Mouse (Mus musculus): ENCODE measurements around the gene Lrrc14b.

The Lrrc14b gene

DNA sequence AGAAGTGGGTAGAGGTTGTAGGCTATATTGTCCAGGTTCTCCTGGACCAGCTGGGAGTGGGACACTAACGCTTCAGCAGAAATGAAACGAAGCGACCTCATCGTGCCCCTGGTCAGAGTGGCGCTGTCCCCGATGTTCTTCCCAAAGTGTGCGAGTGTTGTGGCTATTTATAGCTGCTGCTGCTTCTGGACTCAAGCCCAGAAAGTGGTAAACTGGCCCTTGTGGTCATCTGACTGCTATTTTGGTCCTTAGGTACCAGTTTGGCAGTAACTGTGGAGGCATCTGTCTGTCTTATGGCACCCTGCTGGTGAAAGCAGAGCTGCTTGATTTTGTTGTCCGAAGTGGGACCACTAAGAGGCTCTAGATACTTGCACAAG lies at the start of gene Lrrc14b:
Lrrc14b (minus strand) TSS at position 147 of the 377 bp plus-strand sequence.
- peak; percentile 28 for DNase-seq

DNA sequence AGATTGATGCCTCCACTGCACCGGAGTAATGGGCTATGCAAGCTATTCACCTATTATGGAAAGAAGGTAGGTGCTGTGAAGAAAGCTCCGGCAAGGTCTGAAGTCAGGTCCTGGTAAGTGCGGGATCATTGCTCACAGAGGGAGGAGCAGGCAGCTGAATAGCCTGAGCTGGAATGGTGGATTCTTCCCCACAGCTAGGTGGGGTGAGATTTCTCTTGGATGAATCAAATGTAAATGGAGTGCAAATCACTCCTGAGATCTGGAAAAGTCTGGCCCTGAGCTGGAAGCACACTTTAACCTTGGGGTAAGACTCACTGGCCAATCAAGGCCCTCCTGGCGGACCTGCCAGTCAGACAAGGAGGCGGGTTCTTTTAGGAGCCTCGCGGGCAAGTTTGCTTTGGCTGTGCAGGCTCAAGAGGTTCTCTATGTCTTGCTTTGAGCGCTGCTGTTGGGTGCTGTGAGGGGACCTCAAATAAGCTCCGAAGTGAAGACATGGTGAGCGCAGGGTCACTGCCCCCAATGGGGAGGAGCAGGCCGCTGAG lies 35.6 kb upstream of the Lrrc14b start, which contains the start of gene Ftl1-ps1:
Ftl1-ps1 (plus strand) TSS at position 397 of the 542 bp plus-strand sequence.
- DNase-seq = peak; percentile 32

DNA sequence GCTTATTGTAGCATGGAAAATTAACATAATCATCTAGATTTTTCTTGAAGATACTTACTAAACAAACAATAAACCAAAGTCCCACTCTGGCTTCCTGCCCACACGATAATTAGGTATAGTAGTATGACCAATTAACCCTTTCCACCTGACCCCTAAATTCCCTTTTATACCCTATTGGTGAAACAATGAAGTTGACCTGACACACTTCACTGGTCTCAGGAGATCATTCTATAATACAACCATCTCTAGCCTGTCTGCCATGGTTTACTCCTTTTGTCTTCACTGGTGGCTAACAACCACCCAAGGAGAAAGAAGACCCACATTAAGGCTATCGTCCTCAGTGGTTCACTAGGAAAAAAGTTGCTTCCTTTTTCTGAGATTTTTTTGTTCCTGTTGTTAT lies 27.4 kb upstream of the Lrrc14b start:
- no peak for DNase-seq

DNA sequence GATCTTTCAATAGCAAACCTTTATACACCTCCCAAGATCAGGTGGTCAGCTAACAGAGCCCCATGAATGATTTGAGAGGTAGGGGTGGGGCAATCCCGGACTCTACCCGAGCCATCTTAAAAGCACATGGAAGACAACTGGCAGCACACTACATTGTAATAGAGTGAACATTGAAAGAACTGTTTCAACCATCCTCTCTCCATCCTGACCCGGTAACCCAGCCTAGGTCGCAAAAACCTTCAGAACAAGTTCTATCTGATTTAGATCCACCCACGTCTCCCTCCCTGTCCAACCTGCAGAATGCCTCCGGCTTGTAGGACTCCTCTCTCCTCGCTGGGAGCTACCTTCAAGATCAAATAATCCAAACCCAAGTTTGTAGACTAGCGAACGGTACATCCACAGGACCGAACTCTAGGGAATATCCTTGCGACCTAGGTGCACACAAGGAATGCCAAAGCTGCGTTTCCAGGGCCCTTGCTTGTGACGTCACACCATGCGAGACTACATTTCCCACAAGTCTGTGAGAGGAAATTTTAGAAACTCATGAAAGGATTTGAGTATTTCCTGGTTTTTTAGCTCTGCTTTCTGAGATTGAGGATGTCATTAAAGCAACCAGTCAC lies 26.7 kb upstream of the Lrrc14b start, which contains the start of gene Zfp72:
Zfp72 (minus strand) TSS at position 466 of the 620 bp plus-strand sequence.
- peak; percentile 84 for DNase-seq

DNA sequence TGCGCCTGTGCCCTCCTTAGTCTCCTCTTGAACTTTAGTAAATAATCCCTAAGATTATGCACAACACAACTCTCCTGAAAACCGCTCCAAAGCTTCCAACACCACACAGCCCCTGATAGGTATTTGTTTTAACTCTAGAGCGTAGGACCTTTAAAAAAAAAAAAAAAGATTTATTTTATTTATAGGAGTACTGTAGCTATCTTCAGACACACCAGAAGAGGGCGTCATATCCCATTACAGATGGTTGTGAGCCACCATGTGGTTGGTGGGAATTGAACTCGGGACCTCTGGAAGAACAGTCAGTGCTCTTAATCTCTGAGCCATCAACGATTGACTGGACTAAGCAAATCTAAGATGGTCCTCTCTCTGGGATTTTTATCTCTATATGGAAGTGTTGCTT lies 25.9 kb upstream of the Lrrc14b start:
- no peak for DNase-seq

DNA sequence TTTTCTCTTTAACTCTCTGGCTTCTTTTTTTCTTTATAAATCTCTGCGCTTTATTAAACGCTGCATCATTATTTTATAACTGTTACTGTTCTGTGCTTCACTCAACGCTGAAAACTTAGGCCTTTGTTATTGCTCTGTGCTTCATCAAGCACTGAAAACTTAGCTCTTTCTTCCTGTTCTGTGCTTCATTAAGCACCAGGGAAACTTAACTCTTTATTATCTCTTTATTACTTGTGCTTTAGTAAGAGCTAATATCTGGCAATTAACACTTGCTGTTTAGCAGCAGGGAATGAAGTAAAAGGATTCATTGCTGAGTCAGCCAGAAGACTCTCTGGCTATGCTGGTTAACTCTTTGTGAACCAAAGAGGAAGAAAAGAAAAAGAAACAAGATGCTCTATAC lies 18.5 kb upstream of the Lrrc14b start:
- no peak for DNase-seq

DNA sequence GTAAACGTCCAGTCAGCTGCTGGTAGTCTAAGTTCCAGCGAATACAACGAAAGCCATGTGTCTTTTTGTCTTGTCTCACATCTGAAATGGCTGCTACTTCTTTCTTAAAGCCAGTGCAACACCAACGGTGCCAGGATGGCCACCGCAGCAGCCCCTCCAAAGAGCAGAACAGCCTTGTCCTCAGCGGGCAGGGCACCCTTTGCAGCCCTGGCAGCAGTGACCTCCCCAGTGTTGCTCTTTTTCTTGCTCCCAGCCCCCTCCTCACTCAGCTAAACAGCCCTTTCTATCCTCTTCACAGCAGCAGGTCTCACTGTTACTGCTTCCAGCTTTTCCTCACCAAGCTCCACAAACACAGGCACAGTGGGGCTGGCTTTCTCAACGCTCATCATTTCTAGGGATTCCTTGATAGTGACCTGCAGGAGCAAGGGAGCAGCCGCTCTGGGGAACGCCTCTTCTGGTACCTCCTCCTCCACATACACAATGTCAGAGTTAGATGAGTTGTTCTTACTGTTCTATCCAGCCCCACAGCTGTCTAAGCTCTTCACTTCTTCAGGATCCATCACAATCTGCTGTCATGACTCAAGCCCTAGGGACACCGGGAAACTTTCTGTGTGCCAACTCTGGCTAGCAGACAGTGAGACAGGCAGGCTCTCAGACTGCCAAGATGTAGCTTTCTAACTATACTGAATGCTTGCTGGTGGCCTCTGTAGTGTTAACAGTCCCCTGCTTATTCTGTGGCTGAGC lies 17.9 kb upstream of the Lrrc14b start:
- DNase-seq = no peak

DNA sequence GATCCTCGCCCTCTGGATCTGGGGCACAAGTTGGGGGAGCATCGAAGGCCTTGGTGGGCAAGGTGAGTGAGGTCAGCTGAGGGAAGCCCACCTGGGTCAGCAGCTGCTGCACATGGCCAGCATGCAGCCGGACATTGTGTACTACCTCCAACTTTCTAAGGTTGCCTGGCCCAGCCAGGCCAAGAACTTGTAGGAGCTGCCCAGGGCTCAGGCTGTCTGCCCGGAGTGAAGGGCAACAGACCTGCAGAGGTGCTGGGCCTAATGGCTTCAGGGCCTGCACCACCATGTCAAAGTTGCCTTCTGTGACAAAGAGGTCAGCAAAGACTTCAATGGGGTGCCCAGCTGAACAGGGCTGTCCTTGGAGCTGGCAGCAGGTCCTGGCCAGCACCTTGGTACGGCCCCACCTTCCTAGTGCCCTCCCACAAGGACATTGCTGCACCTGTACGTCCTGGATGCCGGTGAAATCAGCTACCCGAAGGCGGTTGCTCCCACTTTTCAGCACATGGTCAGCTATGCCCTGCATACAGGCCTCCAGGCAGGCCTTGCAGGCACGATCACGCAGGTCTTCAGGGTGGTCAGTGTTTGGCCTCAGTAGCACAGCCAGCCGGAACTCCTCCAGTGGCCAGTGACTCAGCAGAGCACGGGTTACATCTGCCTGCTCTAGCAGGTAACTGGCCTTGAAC lies 488 bp downstream of the Lrrc14b start:
- peak; percentile 24 for DNase-seq

DNA sequence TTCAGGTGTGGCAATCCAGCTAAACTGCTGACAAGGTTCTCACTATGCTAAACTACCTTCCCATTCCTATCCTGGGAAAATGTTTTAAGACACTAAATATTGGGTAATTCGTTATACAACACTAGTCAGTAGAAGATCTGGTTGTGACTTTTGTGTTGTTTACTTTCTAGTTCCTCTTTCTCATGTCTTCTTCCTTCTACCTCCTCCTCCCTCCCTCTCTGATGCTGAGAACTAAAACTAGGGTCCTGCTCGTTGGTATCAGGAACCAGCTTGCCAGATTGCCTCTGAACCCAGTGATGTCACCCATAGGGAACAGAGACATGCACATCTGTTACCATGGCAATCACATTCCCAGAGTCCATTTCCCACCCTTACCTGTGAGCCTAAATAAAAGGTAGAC lies 1.6 kb downstream of the Lrrc14b start:
- no peak for DNase-seq

DNA sequence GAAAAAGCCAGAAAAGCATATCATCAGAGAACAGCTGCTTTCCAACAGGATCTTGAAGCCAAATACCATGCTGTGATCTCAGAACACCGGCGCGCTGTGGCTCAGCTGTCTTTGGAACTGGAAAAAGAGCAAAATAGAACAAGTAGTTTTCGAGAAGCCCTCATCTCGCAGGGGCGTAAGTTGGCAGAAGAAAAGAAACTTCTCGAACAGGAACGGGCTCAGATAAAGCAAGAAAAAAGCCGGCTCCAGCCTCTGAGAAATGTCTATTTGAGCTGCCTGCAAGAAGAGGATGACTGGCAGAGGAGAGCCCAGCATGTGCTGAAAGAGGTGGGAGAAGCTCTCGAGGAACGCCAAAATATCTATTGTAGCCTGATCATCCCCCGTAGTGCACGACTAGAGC lies 7.3 kb downstream of the Lrrc14b start:
- DNase-seq = no peak

DNA sequence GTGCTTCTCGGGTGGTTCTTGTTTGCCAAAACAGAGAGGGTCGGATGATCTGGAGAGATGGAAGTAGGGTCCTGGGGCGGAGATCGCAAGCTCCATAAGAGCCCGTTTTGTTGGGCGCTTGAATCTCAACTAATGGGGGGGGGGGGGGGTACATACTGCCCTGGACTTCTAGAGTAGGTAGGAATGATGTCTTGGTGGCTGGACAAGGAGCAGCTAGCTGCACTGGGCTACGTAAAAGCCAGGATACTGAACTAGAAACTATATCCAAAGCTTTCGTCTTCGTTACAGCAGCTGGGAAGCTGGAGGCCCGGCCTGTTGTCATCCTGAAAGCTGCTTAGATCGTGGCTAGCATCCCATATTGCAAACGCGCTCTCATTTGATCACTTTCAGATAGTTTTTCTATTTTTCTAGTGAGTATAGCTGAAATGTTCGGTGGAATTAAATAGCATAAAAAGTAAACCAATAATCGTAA lies 13.3 kb downstream of the Lrrc14b start:
- no peak for DNase-seq

DNA sequence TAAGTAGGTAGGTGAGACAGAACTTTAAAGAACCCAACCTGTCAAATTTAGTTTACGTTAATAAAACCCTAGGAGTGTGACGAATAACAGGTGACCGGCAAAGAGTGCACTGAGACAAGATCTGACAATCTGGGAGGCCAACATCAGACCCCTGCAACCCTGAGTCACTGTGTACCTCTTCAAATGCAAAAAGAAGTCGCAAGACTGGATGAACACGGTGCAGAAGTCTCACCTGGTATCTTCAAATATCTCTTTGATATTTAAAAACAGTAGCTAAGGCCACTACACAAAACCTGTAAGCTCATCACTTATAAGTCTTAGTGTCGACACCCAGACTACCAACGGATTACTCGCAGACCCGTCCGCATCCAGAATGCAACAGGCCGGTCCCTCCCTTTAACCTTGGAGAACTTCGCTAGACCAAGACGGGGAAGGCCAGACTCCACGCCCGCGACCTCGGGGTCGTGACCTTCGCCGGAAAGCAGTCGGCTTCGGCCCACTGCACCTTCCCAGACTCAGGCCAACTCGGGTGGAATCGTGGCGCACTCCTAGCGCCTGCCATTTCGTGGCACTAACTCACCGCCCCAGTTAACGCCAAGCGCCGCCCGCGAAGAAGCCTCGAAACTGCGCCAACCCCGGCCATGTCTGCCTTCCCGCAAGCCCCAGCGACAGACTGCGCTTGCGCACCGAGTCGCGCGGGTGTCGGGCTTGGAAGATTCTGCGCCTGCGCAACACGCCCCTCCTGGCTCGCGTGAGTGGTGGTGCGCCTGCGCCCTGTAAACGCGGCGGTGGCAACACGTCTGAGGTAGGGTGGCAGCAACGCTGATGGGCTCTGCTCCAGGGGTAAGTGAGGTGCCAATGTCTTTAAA lies 14.0 kb downstream of the Lrrc14b start, which contains the start of the genes Sdha and Ccdc127:
Sdha (minus strand) TSS at position 715 of the 869 bp plus-strand sequence.
Ccdc127 (plus strand) TSS at position 744 of the 869 bp plus-strand sequence.
- peak; percentile 97 for DNase-seq

DNA sequence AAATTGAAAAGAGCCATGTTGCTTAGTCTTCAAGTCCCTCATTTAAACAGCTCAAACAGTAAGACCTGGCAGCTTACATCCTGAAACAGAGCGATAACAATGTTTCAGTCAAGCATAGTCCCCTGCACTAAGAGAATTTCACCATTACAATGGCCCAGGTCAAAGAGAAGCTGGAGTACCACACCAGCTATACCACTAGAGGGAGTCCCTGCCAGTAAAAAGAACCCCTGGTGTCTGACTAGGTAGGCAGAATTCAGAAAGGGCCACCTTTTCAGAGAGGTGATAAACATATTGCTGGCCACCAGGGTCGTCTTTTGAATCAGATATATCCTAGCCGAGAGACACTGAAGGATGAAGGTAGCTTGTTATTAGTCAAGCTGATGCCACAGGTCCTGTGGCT lies 22.8 kb downstream of the Lrrc14b start:
- DNase-seq = peak; percentile 47

DNA sequence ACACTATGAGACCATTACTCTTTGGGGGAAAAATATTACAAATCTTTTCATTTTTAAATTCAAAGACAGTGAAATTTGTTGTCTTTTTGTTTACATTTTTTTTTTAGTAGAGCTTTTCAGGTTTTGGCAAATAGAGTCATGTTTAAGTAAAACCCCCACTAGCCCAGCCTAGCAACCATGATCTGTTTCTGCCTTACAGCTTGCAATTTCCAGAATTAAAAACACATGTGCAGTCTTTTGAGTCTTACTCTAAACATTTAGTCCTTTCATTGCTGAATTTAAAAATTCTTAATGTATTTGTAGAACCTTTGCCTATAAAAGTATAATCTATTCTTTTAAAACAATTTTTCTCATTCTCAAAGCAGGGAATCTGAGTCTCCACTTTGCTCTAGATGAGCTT lies 34.5 kb downstream of the Lrrc14b start:
- no peak for DNase-seq

DNA sequence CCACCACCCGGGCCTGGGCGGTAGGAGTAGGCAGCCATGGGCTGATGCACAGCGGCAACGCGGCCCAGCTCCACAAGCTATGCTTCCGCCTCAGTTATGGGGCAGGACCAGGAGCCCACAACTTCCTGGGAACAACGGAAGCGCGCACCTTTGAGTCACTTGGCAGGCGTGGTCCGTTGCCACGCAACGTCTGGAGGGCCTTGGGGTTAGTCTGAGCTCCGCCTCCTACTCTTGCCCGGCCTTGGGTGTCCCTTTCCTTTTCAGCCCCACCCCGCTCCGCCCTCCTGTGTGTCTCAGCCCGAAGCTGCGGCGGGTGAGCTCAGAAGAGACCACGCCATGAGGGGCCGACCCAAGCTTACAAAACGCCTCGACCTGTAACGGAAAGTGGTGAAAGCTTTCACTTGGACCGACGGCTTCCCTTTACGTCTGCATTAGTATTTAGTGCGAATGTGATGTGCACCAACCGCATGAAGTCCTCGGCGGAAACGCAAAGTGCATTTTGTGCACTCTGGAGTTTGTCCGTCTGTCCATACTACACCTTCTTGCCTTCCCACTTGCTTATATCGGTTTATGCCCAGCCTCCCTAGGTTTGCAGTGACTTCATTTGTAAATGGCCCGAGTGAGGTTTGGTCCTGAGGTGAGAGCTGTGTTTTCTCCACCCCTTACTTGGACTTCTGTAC lies 46.5 kb downstream of the Lrrc14b start, which contains the start of gene Pdcd6:
Pdcd6 (minus strand) TSS at position 411 of the 680 bp plus-strand sequence.
- peak; percentile 97 for DNase-seq

DNA sequence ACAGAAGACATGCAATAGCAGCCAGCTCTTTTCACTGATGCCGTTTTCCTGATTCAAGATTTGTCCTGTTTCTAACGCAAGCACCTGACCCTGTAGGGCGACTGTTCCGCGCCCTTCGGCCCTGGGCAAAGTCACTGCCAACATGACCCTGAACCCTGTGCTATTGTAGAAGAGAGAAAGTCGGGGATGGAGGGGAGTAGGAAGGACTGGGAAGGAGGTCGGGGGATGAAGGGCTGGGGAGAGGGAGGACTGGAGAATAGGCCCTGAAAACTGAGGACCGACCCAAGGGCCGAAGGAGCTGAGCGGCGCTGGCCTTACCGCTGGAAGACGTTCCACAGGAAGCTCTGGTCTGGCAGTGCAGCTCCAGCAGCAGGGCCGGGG lies 47.0 kb downstream of the Lrrc14b start:
- no peak for DNase-seq

DNA sequence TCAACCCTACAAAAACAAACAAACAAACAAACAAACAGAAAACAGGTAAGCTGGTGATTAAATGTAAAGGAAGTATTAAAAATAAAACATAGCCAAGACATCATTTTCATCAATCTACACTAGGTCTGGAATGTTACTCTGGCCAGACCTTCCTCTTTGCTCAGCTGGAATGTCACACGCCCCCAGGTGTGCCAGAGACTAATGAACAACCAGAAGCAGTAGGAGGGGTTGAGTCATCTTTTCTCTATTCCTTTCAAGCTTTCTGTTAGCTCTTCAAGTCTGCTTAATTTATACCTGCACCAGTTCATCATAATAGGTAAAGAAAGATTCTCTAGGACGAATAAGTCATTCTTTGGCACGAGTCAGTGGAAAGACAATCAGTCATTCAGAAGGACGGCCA lies 47.4 kb downstream of the Lrrc14b start:
- DNase-seq = peak; percentile 9

DNA sequence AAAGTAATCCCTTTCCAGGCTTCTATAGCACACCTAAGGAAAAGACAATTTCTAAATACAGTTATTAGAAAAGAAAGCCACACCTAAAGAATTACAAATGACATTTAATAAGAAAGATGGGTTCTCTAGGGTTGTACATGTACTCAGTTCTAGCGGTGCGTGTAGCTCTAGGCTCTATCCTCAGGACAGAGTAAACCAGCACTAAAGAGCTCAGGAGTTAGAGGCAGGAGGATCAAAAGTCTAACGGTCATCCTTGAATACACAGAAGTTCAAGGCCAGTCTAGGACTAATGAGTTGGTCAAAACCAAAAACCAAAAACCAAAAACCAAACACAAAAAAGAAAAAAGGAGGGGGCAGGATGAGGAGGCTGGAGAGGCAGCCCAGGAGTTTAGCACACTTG lies 49.2 kb downstream of the Lrrc14b start:
- DNase-seq = no peak
